15 mouse cellular contexts compared by ENCODE assay signal in the genomic region with DNA sequence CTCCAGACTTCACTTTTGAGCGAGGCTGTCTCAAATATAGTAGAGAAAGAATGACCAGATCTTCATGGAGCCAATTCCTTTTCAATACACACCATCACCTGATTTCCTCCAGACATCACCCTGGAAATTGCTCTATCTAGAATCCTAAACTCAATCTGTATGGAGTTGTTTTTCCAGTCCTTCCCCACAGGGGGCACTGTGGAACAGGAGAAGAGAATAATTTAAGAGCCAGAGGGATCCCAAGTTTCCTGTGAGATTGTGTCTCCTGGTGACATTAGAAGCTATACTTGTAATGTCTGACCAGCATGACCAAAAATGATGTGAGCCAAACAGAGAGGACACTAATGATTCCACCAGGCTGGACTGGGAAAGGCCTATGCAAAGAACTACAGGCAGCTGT.
DNase-seq lines count a peak whose midpoint lies in the region; ATAC-seq and TF ChIP-seq lines count a peak whose summit lies in the region.
"Had no signal": no experiment of that assay in that cellular context is flagged by ENCODE, and none has a peak within 500 bp of the region (broad histone marks: within the 10 kb centered on the region; RNA-seq: fewer than 3 reads in every experiment).

No protein-coding gene starts in this region.

- no peak overlapping the region for H3K4me2 ChIP-seq in hindbrain, postnatal 0 days (ENCODE audit: low read depth, low read length)
- no peak overlapping the region for H3K4me2 ChIP-seq in hindbrain, embryonic 14.5 days (replicated peaks)
- H3K4me2 ChIP-seq in midbrain, postnatal 0 days (ENCODE audit: low read depth, low read length, poor library complexity, severe bottlenecking), result no peak overlapping the region
- H3K4me2 ChIP-seq in midbrain, embryonic 14.5 days (ENCODE audit: low read length), result no peak overlapping the region
- no peak overlapping the region for H3K4me2 ChIP-seq in stomach, postnatal 0 days (replicated peaks; ENCODE audit: low read depth)
- H3K4me2 ChIP-seq: hindbrain, embryonic 13.5 days; midbrain, embryonic 11.5 days had no signal

- H3K36me3 ChIP-seq in hindbrain, postnatal 0 days (ENCODE audit: insufficient read depth, low read length), result no peaks in the 10 kb centered on the region
- H3K36me3 ChIP-seq in hindbrain, embryonic 14.5 days (replicated peaks; ENCODE audit: control insufficient read depth, insufficient read depth), result no peaks in the 10 kb centered on the region
- H3K36me3 ChIP-seq in midbrain, postnatal 0 days (ENCODE audit: insufficient read depth, low read length), result no peaks in the 10 kb centered on the region
- H3K36me3 ChIP-seq in midbrain, embryonic 14.5 days (ENCODE audit: control insufficient read depth, insufficient read depth, low read length), result no peaks in the 10 kb centered on the region
- no peaks in the 10 kb centered on the region for H3K36me3 ChIP-seq in stomach, postnatal 0 days (ENCODE audit: control insufficient read depth, insufficient read depth, low read length)
- H3K36me3 ChIP-seq: G1E; heart, embryonic 10.5 days; hindbrain, embryonic 13.5 days had no signal

- H3K9me3 ChIP-seq in hindbrain, postnatal 0 days (ENCODE audit: low read length), result no peaks in the 10 kb centered on the region
- H3K9me3 ChIP-seq in hindbrain, embryonic 14.5 days (ENCODE audit: control insufficient read depth, low read length), result no peaks in the 10 kb centered on the region
- no peaks in the 10 kb centered on the region for H3K9me3 ChIP-seq in midbrain, postnatal 0 days (ENCODE audit: low read length)
- no peaks in the 10 kb centered on the region for H3K9me3 ChIP-seq in midbrain, embryonic 14.5 days (ENCODE audit: control insufficient read depth, low read length)
- H3K9me3 ChIP-seq in stomach, postnatal 0 days (ENCODE audit: control insufficient read depth, low read length), result no peaks in the 10 kb centered on the region
- H3K9me3 ChIP-seq: G1E; heart, embryonic 10.5 days; hindbrain, embryonic 13.5 days had no signal

- peak; percentile 35; the same call in 1 of the 2 replicates for TF ChIP-seq CTCF in hindbrain, postnatal 0 days (IDR thresholded peaks at IDR 0.05; ENCODE audit: low read depth)
- TF ChIP-seq CTCF in midbrain, postnatal 0 days (IDR thresholded peaks at IDR 0.05), result peak; percentile 31
- peak; percentile 51 for TF ChIP-seq CTCF in stomach, postnatal 0 days (IDR thresholded peaks at IDR 0.05; ENCODE audit: low read depth)

- no peaks in the 10 kb centered on the region for H3K27me3 ChIP-seq in hindbrain, postnatal 0 days (ENCODE audit: insufficient read depth, low read length)
- no peaks in the 10 kb centered on the region for H3K27me3 ChIP-seq in hindbrain, embryonic 14.5 days (ENCODE audit: control insufficient read depth, insufficient read depth, low read length)
- no peaks in the 10 kb centered on the region for H3K27me3 ChIP-seq in midbrain, postnatal 0 days (ENCODE audit: insufficient read depth, low read length)
- H3K27me3 ChIP-seq in midbrain, embryonic 14.5 days (ENCODE audit: control insufficient read depth, insufficient read depth, low read length), result no peaks in the 10 kb centered on the region
- H3K27me3 ChIP-seq in stomach, postnatal 0 days (ENCODE audit: control insufficient read depth, insufficient read depth, low read length), result no peaks in the 10 kb centered on the region
- H3K27me3 ChIP-seq: hindbrain, embryonic 13.5 days had no signal

- DNase-seq in adrenal gland, postnatal 10 days, result peak; percentile 14
- no peak for DNase-seq in adrenal gland, adult 8-10 months
- no peak for DNase-seq in hindbrain, postnatal 0 days (ENCODE audit: low spot score)
- no peak for DNase-seq in hindbrain, embryonic 14.5 days (ENCODE audit: low spot score)
- DNase-seq in midbrain, postnatal 0 days (ENCODE audit: low spot score), result no peak
- no peak for DNase-seq in midbrain, embryonic 14.5 days
- no peak for DNase-seq in stomach, postnatal 0 days (ENCODE audit: low spot score)
- no peak for DNase-seq in adrenal gland, postnatal 4 days (ENCODE audit: low spot score in 2 of 2)
- DNase-seq: adrenal gland, adult 2 months; layer of hippocampus, postnatal 36 days had no signal

- H3K27ac ChIP-seq in hindbrain, postnatal 0 days, result no peak overlapping the region
- H3K27ac ChIP-seq in hindbrain, embryonic 14.5 days, result no peak overlapping the region
- no peak overlapping the region for H3K27ac ChIP-seq in midbrain, postnatal 0 days (ENCODE audit: low read depth, low read length)
- no peak overlapping the region for H3K27ac ChIP-seq in midbrain, embryonic 14.5 days (replicated peaks; ENCODE audit: low read depth, low read length)
- no peak overlapping the region for H3K27ac ChIP-seq in stomach, postnatal 0 days (replicated peaks)
- H3K27ac ChIP-seq: heart, embryonic 10.5 days; hindbrain, embryonic 13.5 days had no signal

- 33% methylated on average over 1 of the region's 1 CpGs for WGBS in hindbrain, postnatal 0 days
- 31% methylated on average over 1 of the region's 1 CpGs for WGBS in hindbrain, embryonic 14.5 days
- WGBS in midbrain, postnatal 0 days, result 18% methylated on average over 1 of the region's 1 CpGs
- WGBS in midbrain, embryonic 14.5 days, result 44% methylated on average over 1 of the region's 1 CpGs
- 41% methylated on average over 1 of the region's 1 CpGs for WGBS in stomach, postnatal 0 days

- ATAC-seq in hindbrain, postnatal 0 days, result no peak
- no peak for ATAC-seq in hindbrain, embryonic 14.5 days (ENCODE audit: low FRiP score)
- no peak for ATAC-seq in midbrain, postnatal 0 days (ENCODE audit: low FRiP score)
- ATAC-seq in midbrain, embryonic 14.5 days (ENCODE audit: low FRiP score, low TSS enrichment), result no peak
- ATAC-seq in stomach, postnatal 0 days (ENCODE audit: low FRiP score, low TSS enrichment), result no peak

- TF ChIP-seq EP300 in stomach, postnatal 0 days (optimal IDR thresholded peaks at IDR 0.05), result no peak

- no peak overlapping the region for H3K9ac ChIP-seq in hindbrain, postnatal 0 days (replicated peaks; ENCODE audit: low read length)
- no peak overlapping the region for H3K9ac ChIP-seq in hindbrain, embryonic 14.5 days
- H3K9ac ChIP-seq in midbrain, postnatal 0 days (replicated peaks; ENCODE audit: low read length, poor library complexity, severe bottlenecking), result no peak overlapping the region
- no peak overlapping the region for H3K9ac ChIP-seq in midbrain, embryonic 14.5 days (replicated peaks; ENCODE audit: low read length)
- no peak overlapping the region for H3K9ac ChIP-seq in stomach, postnatal 0 days (ENCODE audit: low read length)
- H3K9ac ChIP-seq: hindbrain, embryonic 13.5 days had no signal

- no peaks in the 10 kb centered on the region for H3K4me1 ChIP-seq in hindbrain, postnatal 0 days (ENCODE audit: insufficient read depth, low read length)
- no peaks in the 10 kb centered on the region for H3K4me1 ChIP-seq in hindbrain, embryonic 14.5 days (replicated peaks; ENCODE audit: control insufficient read depth, insufficient read depth, low read length)
- no peaks in the 10 kb centered on the region for H3K4me1 ChIP-seq in midbrain, postnatal 0 days (ENCODE audit: insufficient read depth, low read length)
- no peaks in the 10 kb centered on the region for H3K4me1 ChIP-seq in midbrain, embryonic 14.5 days (ENCODE audit: control insufficient read depth, insufficient read depth, low read length)
- H3K4me1 ChIP-seq in stomach, postnatal 0 days (replicated peaks; ENCODE audit: control insufficient read depth, insufficient read depth), result no peaks in the 10 kb centered on the region
- H3K4me1 ChIP-seq: heart, embryonic 10.5 days; hindbrain, embryonic 13.5 days had no signal

- no peak overlapping the region for H3K4me3 ChIP-seq in hindbrain, postnatal 0 days (ENCODE audit: low read length)
- H3K4me3 ChIP-seq in hindbrain, embryonic 14.5 days (replicated peaks; ENCODE audit: low read length), result no peak overlapping the region
- no peak overlapping the region for H3K4me3 ChIP-seq in midbrain, postnatal 0 days (ENCODE audit: low read depth, low read length)
- no peak overlapping the region for H3K4me3 ChIP-seq in midbrain, embryonic 14.5 days (replicated peaks; ENCODE audit: low read depth, low read length)
- H3K4me3 ChIP-seq in stomach, postnatal 0 days (ENCODE audit: low read depth, low read length), result no peak overlapping the region
- H3K4me3 ChIP-seq: erythroblast, embryonic 14.5 days; heart, embryonic 10.5 days; hindbrain, embryonic 13.5 days had no signal
